Mouse (Mus musculus): ENCODE results near the gene Stx1b. TPM values are rescaled to one million over a fixed set of nuclear protein-coding genes. Genes with fewer than 3 reads are reported as not detected.
A peak's percentile ranks its signal among the peaks of the same experiment; 100 is the strongest.

Stx1b gene
- polyA plus RNA-seq, 1 experiment from 2014 or later: 33.3 TPM

DNA sequence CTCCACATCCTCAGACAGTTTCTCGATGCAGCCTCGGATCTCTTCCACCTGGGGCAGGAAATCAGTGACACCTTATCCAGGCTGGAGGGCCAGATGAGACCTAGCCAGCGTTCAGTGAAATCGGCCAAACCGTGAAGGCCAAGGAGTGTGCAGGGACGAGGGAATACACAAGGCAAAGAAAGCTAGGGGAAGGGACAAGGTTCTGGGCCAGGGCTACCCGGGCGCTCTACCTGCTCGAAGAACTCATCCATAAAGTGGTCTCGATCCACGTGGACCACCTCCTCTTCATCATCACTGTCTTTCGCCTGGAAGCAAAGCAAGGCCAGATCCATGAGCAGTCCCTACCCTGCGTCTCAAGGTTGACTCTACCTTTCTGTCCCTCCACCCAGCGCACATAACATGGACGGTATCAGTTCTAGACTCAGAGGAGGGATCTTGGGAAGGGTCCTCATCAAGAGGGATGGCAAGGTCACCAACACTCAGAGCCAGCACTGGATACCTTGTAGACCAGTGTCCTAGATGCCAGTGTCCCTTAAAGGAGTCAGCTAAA is 9.2 kb downstream of the Stx1b start:
- Histone ChIP-seq H3K27ac (no peak overlapping the region), H3K9ac (replicated peaks) (no peak overlapping the region), H3K27me3 (no peaks in the 10 kb centered on the region), H3K4me1 (replicated peaks) (0 out of 2 replicates have a peak, but pooled peaks cover 3% of the 10 kb centered on the region), H3K9me3 (no peaks in the 10 kb centered on the region), H3K36me3 (peaks cover 54% of the 10 kb centered on the region), H3K4me2 (replicated peaks) (no peak overlapping the region), H3K4me3 (replicated peaks) (no peak overlapping the region)
- no peak for ATAC-seq
- 96% methylated on average over 15 of the region's 15 CpGs for WGBS

DNA sequence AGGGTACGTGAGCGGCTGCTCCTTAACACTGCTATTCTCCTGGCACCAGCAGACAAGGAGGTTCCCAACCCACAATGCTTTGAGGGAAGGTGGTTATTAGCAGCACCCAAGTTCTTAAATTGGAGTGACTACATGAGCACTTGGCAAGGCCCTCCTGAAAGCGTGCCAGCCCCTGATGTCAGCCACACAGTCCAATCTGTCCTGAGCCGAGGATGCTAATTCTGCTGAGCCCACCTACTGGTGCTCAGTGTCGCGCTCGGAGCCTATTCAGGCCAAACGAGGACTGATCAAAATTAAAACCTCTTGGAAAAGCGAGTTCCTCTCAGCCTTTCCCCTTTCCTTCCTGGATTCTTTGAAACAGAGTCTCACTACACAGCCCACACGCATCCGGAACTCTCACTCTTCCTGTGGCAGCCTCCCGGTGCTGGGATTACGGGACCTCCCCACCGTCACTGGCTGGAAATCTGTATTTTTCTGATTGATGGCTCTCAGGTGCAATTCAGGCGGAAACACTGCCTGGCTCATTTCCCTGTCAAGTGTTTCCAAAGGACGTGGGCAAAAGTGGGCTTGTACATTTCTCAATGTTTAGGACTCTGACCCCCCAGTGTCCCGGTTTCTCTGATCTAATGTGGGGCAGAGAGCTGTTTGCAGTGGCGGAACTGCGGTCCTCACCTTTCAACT is 10.0 kb downstream of the Stx1b start:
- Histone ChIP-seq H3K4me3 (replicated peaks) (no peak overlapping the region), H3K4me2 (replicated peaks) (no peak overlapping the region), H3K27me3 (no peaks in the 10 kb centered on the region), H3K27ac (no peak overlapping the region), H3K4me1 (replicated peaks) (0 out of 2 replicates have a peak, but pooled peaks cover 3% of the 10 kb centered on the region), H3K9me3 (no peaks in the 10 kb centered on the region), H3K9ac (replicated peaks) (no peak overlapping the region), H3K36me3 (peaks cover 63% of the 10 kb centered on the region)
- 85% methylated on average over 19 of the region's 19 CpGs for WGBS
- no peak for ATAC-seq

GRCm38 (mm10) chr7:127813821-127814220 is 10.5 kb downstream of the Stx1b start:
- ATAC-seq: no peak
- Histone ChIP-seq H3K9me3 (no peaks in the 10 kb centered on the region), H3K36me3 (peaks cover 68% of the 10 kb centered on the region), H3K9ac (replicated peaks) (no peak overlapping the region), H3K27ac (no peak overlapping the region), H3K4me3 (replicated peaks) (no peak overlapping the region), H3K4me2 (replicated peaks) (no peak overlapping the region), H3K27me3 (no peaks in the 10 kb centered on the region), H3K4me1 (replicated peaks) (0 out of 2 replicates have a peak, but pooled peaks cover 3% of the 10 kb centered on the region)
- WGBS: 87% methylated on average over 4 of the region's 4 CpGs

- no peak overlapping the region for H3K27ac ChIP-seq
- H3K36me3 ChIP-seq: peaks cover 70% of the 10 kb centered on the region
- no peak overlapping the region for H3K9ac ChIP-seq (replicated peaks)
- no peak overlapping the region for H3K4me3 ChIP-seq (replicated peaks)
- no peaks in the 10 kb centered on the region for H3K27me3 ChIP-seq
- WGBS: 91% methylated on average over 3 of the region's 3 CpGs
- no peak for ATAC-seq
- H3K4me1 ChIP-seq (replicated peaks): 0 out of 2 replicates have a peak, but pooled peaks cover 3% of the 10 kb centered on the region
- no peaks in the 10 kb centered on the region for H3K9me3 ChIP-seq
- no peak overlapping the region for H3K4me2 ChIP-seq (replicated peaks)
These were observed 12.1 kb downstream of the Stx1b start for GRCm38 (mm10) chr7:127812292-127812691.

DNA sequence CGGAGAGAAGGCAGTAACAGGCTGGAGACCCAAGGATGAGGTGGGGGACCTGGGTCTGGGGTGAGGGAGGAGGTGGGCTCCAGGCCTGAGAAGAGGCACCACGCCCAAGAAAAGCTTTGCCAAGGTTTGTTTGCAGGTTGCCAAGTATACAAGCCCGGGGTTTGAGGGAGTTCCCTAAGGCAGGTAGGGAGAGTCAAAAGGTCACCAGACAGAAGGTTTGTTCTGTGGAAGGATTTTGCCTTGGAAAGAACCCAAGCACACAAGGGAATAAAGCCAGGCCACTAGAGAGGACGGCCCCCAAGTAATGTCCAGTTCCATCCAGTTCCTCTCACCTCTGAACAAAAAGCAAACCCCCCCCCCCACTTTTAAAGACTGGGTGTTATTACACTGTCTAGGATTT is 13.1 kb downstream of the Stx1b start:
- 0 out of 2 replicates have a peak, but pooled peaks cover 3% of the 10 kb centered on the region for H3K4me1 ChIP-seq (replicated peaks)
- no peak for ATAC-seq
- H3K4me2 ChIP-seq (replicated peaks): no peak overlapping the region
- H3K9me3 ChIP-seq: no peaks in the 10 kb centered on the region
- WGBS: 88% methylated on average over 4 of the region's 4 CpGs
- no peak overlapping the region for H3K4me3 ChIP-seq (replicated peaks)
- no peak overlapping the region for H3K27ac ChIP-seq
- no peaks in the 10 kb centered on the region for H3K27me3 ChIP-seq
- H3K36me3 ChIP-seq: peaks cover 76% of the 10 kb centered on the region
- no peak overlapping the region for H3K9ac ChIP-seq (replicated peaks)

DNA sequence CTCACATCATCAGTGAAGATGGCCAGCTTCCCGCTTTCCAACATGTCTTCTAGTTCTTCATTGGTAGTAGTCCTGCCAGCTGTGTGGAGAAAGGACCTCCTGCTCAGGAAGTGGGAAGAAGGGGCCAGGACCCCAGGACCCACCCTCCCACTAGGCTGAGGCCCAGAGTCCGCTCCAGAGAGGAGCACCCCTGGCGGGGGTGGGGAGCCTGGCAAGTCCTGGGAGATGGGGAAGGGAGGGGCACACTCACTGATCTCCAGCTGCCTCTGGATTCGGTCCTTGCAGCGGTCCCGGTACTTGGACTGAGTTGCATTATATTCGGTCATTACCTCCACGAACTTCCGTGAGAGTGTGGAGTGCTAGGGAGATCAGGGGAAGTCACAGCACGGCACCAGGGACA is 13.7 kb downstream of the Stx1b start:
- Histone ChIP-seq H3K9ac (replicated peaks) (no peak overlapping the region), H3K27me3 (no peaks in the 10 kb centered on the region), H3K27ac (no peak overlapping the region), H3K9me3 (no peaks in the 10 kb centered on the region), H3K4me1 (replicated peaks) (no peaks in the 10 kb centered on the region), H3K36me3 (peaks cover 80% of the 10 kb centered on the region), H3K4me2 (replicated peaks) (no peak overlapping the region), H3K4me3 (replicated peaks) (no peak overlapping the region)
- no peak for ATAC-seq
- WGBS: 83% methylated on average over 10 of the region's 10 CpGs

DNA sequence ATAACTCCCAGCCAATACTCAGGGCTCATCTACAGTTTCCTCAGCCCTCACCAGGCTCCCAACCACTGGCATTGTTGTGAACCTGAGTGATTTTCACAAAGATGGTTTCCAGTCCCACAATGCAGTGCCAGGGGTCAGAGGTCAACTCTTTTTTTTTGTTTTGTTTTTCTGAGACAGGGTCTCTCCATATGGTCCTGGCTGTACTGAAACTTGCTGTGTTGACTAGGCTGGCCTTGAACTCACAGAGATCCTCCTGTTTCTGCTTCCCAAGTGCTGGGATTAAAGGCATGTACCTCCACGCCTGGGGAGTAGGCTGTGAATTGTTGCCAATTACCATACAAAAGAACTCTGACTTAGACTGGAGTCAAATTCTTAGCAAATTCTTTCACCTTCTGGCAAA is 14.5 kb downstream of the Stx1b start:
- H3K4me3 ChIP-seq (replicated peaks): no peak overlapping the region
- no peaks in the 10 kb centered on the region for H3K27me3 ChIP-seq
- 89% methylated on average over 1 of the region's 1 CpGs for WGBS
- H3K36me3 ChIP-seq: peaks cover 80% of the 10 kb centered on the region
- H3K4me1 ChIP-seq (replicated peaks): no peaks in the 10 kb centered on the region
- ATAC-seq: no peak
- no peak overlapping the region for H3K9ac ChIP-seq (replicated peaks)
- no peak overlapping the region for H3K27ac ChIP-seq
- H3K9me3 ChIP-seq: no peaks in the 10 kb centered on the region
- H3K4me2 ChIP-seq (replicated peaks): no peak overlapping the region

DNA sequence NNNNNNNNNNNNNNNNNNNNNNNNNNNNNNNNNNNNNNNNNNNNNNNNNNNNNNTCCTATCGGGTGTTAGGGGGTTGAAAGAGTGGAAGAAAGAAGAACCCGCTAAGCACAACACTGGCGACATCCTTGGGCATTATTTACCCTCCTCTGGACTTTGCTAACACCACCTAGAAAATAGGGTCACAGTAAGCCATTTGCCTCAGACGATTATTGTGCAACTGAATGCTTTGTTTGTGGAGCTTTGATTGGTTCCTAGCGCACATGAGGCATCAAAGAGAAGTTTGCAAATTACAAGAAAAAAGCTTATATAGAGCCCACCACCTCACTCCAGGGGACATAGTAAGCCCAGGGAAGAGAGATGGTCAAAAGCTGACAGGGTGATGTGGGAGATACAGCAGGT is 15.5 kb downstream of the Stx1b start:
- Histone ChIP-seq H3K9ac (replicated peaks) (no peak overlapping the region), H3K36me3 (peaks cover 78% of the 10 kb centered on the region), H3K27me3 (no peaks in the 10 kb centered on the region), H3K9me3 (no peaks in the 10 kb centered on the region), H3K4me2 (replicated peaks) (no peak overlapping the region), H3K4me1 (replicated peaks) (no peaks in the 10 kb centered on the region), H3K27ac (no peak overlapping the region), H3K4me3 (replicated peaks) (no peak overlapping the region)
- 79% methylated on average over 5 of the region's 5 CpGs for WGBS
- no peak for ATAC-seq

DNA sequence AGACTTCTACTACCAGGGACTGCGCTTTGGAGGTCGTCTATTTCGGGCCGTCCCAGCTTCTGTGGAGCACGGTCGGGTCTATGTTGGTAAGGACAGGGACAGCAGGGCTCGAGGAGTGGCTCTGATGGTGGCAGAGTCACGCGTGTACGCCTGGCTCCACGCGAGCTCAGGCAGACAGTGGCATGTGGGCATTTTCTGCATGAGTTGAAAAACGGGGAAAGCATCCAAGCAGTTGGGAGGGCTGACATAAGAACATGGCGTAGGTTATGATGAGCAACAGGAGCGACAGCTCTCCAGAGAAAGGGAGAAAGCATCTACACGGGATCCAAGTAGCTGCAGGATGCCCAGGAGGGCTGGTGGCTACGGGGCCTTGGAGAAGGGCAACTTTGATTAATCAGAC is 22.0 kb downstream of the Stx1b start:
- Histone ChIP-seq H3K4me3 (replicated peaks) (no peak overlapping the region), H3K27ac (no peak overlapping the region), H3K4me1 (replicated peaks) (peaks cover 8% of the 10 kb centered on the region; the same call in 1 of the 2 replicates), H3K27me3 (no peaks in the 10 kb centered on the region), H3K36me3 (peaks cover 73% of the 10 kb centered on the region), H3K4me2 (replicated peaks) (no peak overlapping the region), H3K9ac (replicated peaks) (no peak overlapping the region), H3K9me3 (no peaks in the 10 kb centered on the region)
- ATAC-seq: no peak
- 93% methylated on average over 17 of the region's 17 CpGs for WGBS

DNA sequence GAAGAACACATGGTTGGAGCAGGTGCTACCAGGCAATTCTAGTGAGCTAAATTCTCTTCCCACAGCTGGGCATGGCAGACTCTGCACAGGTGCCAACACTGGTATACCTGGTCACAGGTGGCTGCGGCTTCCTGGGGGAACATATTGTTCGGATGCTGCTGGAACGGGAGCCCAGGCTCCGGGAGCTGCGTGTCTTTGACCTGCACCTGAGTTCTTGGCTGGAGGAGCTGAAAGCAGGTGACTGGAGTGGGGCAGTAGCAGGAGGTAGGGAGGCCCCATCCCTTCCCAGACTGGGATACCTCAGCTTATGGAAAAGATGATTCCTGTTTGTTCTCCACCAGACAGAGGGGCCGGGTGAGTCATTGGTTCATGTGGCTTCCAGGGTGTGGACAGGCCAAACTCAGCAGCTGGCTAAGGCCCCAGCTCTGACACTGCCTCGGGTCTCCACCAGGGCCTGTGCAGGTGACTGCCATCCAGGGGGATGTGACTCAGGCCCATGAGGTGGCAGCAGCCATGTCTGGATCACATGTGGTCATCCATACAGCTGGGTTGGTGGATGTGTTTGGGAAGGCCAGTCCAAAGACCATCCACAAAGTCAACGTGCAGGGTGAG is 23.2 kb downstream of the Stx1b start:
- no peak overlapping the region for H3K27ac ChIP-seq
- no peaks in the 10 kb centered on the region for H3K27me3 ChIP-seq
- H3K4me2 ChIP-seq (replicated peaks): peak overlapping the region; percentile 14; the same call in 1 of the 2 replicates
- H3K36me3 ChIP-seq: peaks cover 76% of the 10 kb centered on the region
- no peak; the same call in 1 of the 2 replicates for ATAC-seq
- H3K4me3 ChIP-seq (replicated peaks): 0 out of 2 replicates have a peak overlapping the region, but pooled peaks have one; percentile 0
- H3K9ac ChIP-seq (replicated peaks): no peak overlapping the region
- WGBS: 91% methylated on average over 8 of the region's 8 CpGs
- H3K9me3 ChIP-seq: no peaks in the 10 kb centered on the region
- H3K4me1 ChIP-seq (replicated peaks): peaks cover 8% of the 10 kb centered on the region; the same call in 1 of the 2 replicates

- Histone ChIP-seq H3K4me3 (replicated peaks) (0 out of 2 replicates have a peak within 1 kb of the TSS, but pooled peaks have one; percentile 0), H3K9ac (replicated peaks) (peak within 1 kb of the TSS; percentile 42; the same call in 1 of the 2 replicates), H3K36me3 (peaks cover 77% of the 10 kb centered on the region), H3K4me1 (replicated peaks) (peaks cover 8% of the 10 kb centered on the region; the same call in 1 of the 2 replicates), H3K27me3 (no peaks in the 10 kb centered on the region), H3K9me3 (no peaks in the 10 kb centered on the region), H3K4me2 (replicated peaks) (peak within 1 kb of the TSS; percentile 14), H3K27ac (peak within 1 kb of the TSS; percentile 19; the same call in 1 of the 2 replicates)
- 24% methylated on average over 6 of the region's 6 CpGs for WGBS
- peak; percentile 89 for ATAC-seq
These were observed 23.8 kb downstream of the Stx1b start, which contains the start of gene Hsd3b7 for GRCm38 (mm10) chr7:127800435-127801009. TSS of gene Hsd3b7 (plus strand) at chr7:127800604.

DNA sequence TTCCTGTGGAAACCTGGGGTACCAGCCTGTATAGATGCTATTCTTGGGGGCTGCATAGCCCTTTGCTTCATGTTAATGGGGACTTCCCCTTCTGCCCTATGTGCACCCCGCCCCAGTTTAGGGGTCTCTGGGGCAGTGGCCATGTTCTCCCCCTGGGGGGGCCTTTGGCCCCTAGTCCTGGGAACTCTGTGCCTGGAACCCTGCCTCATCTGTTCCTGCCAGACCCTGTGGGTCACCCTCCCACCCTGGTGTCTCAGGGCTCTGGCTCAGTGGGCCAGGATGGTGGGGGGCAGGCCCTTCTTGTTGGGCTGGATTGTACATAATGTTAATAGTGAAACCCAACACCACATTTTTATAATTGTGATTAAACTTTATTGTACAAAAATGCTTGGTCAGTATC is 24.6 kb downstream of the Stx1b start:
- 0 out of 2 replicates have a peak, but pooled peaks have one; percentile 15 for ATAC-seq
- peaks cover 8% of the 10 kb centered on the region; the same call in 1 of the 2 replicates for H3K4me1 ChIP-seq (replicated peaks)
- H3K9me3 ChIP-seq: no peaks in the 10 kb centered on the region
- H3K27me3 ChIP-seq: no peaks in the 10 kb centered on the region
- peak overlapping the region; percentile 19; the same call in 1 of the 2 replicates for H3K27ac ChIP-seq
- no peak overlapping the region for H3K4me2 ChIP-seq (replicated peaks)
- 0 out of 2 replicates have a peak overlapping the region, but pooled peaks have one; percentile 6 for H3K9ac ChIP-seq (replicated peaks)
- no peak overlapping the region for H3K4me3 ChIP-seq (replicated peaks)
- H3K36me3 ChIP-seq: peaks cover 80% of the 10 kb centered on the region
- WGBS: 94% methylated on average over 1 of the region's 1 CpGs

All from midbrain, embryonic 13.5 days (tissue).